Mouse (Mus musculus): ENCODE data around the gene Galp. TPM values are rescaled to one million over a fixed set of nuclear protein-coding genes. Genes with fewer than 3 reads are reported as not detected.

Gene Galp
- polyA plus RNA-seq, 2 experiments, result not detected

- Histone ChIP-seq H3K36me3 (ENCODE audit: control insufficient read depth, insufficient read depth, low read length) (peaks cover 69% of the 10 kb centered on the region), H3K9me3 (ENCODE audit: control insufficient read depth, low read length) (no peaks in the 10 kb centered on the region), H3K4me3 (replicated peaks; ENCODE audit: low read length) (no peak overlapping the region), H3K27ac (replicated peaks; ENCODE audit: low read depth, low read length) (no peak overlapping the region), H3K4me2 (replicated peaks; ENCODE audit: low read depth, low read length, severe bottlenecking) (no peak overlapping the region), H3K27me3 (ENCODE audit: control insufficient read depth, insufficient read depth, low read length) (no peaks in the 10 kb centered on the region), H3K9ac (ENCODE audit: low read depth, low read length, severe bottlenecking) (no peak overlapping the region), H3K4me1 (ENCODE audit: control insufficient read depth, insufficient read depth, low read length) (no peaks in the 10 kb centered on the region)
- ATAC-seq (ENCODE audit: low FRiP score, low read depth) (no peak), DNase-seq (ENCODE audit: low spot score) (no peak)
- no peak for TF ChIP-seq POLR2A (IDR thresholded peaks at IDR 0.05; ENCODE audit: borderline replicate concordance, extremely low read depth, insufficient read depth, insufficient read length)
- 85% methylated on average over 2 of the region's 2 CpGs for WGBS
Observed at GRCm38 (mm10) chr7:6186756-6187155, 10.1 kb upstream of the Galp start.

GRCm38 (mm10) chr7:6189542-6189941, 7.3 kb upstream of the Galp start:
- H3K27me3 ChIP-seq (ENCODE audit: control insufficient read depth, insufficient read depth, low read length), result no peaks in the 10 kb centered on the region
- H3K4me2 ChIP-seq (replicated peaks; ENCODE audit: low read depth, low read length, severe bottlenecking), result no peak overlapping the region
- H3K36me3 ChIP-seq (ENCODE audit: control insufficient read depth, insufficient read depth, low read length), result peaks cover 52% of the 10 kb centered on the region
- DNase-seq (ENCODE audit: low spot score), result no peak
- no peak for ATAC-seq (ENCODE audit: low FRiP score, low read depth)
- WGBS, result 31% methylated on average over 43 of the region's 45 CpGs
- no peaks in the 10 kb centered on the region for H3K9me3 ChIP-seq (ENCODE audit: control insufficient read depth, low read length)
- no peak overlapping the region for H3K27ac ChIP-seq (replicated peaks; ENCODE audit: low read depth, low read length)
- no peak overlapping the region for H3K4me3 ChIP-seq (replicated peaks; ENCODE audit: low read length)
- H3K4me1 ChIP-seq (ENCODE audit: control insufficient read depth, insufficient read depth, low read length), result no peaks in the 10 kb centered on the region
- H3K9ac ChIP-seq (ENCODE audit: low read depth, low read length, severe bottlenecking), result no peak overlapping the region
- no peak for TF ChIP-seq POLR2A (IDR thresholded peaks at IDR 0.05; ENCODE audit: borderline replicate concordance, extremely low read depth, insufficient read depth, insufficient read length)

DNA sequence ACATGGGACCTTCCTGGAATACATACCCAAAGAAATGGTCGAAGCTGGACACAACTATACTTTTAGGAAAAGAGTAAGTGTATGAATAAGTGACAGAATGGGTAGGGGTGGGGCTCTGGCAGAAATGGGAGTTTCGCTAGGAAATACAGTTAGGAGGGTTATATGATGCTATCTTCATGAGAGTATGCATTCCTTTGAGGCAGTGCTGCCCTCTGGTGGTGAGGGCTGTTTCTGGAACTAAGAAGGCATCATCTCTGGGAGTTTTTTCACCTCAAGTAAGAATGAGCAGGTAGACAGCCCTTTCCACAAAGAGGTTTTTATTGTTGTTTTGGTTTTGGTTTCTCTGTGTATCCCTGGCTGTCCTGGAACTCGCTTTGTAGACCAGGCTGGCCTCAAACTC, 5.5 kb upstream of the Galp start:
- no peak for ATAC-seq (ENCODE audit: low FRiP score, low read depth)
- Histone ChIP-seq H3K4me2 (replicated peaks; ENCODE audit: low read depth, low read length, severe bottlenecking) (no peak overlapping the region), H3K4me3 (replicated peaks; ENCODE audit: low read length) (no peak overlapping the region), H3K27ac (replicated peaks; ENCODE audit: low read depth, low read length) (no peak overlapping the region), H3K9ac (ENCODE audit: low read depth, low read length, severe bottlenecking) (no peak overlapping the region), H3K36me3 (ENCODE audit: control insufficient read depth, insufficient read depth, low read length) (peaks cover 35% of the 10 kb centered on the region), H3K9me3 (ENCODE audit: control insufficient read depth, low read length) (no peaks in the 10 kb centered on the region), H3K27me3 (ENCODE audit: control insufficient read depth, insufficient read depth, low read length) (no peaks in the 10 kb centered on the region), H3K4me1 (ENCODE audit: control insufficient read depth, insufficient read depth, low read length) (no peaks in the 10 kb centered on the region)
- peak; percentile 67 for DNase-seq (ENCODE audit: low spot score)
- 49% methylated on average over 3 of the region's 3 CpGs for WGBS
- TF ChIP-seq POLR2A (IDR thresholded peaks at IDR 0.05; ENCODE audit: borderline replicate concordance, extremely low read depth, insufficient read depth, insufficient read length), result no peak

GRCm38 (mm10) chr7:6194129-6194528, 2.8 kb upstream of the Galp start:
- no peak for TF ChIP-seq POLR2A (IDR thresholded peaks at IDR 0.05; ENCODE audit: borderline replicate concordance, extremely low read depth, insufficient read depth, insufficient read length)
- ATAC-seq (ENCODE audit: low FRiP score, low read depth), result peak; percentile 66; the same call in 1 of the 2 replicates
- H3K4me2 ChIP-seq (replicated peaks; ENCODE audit: low read depth, low read length, severe bottlenecking), result no peak overlapping the region
- H3K9me3 ChIP-seq (ENCODE audit: control insufficient read depth, low read length), result no peaks in the 10 kb centered on the region
- DNase-seq (ENCODE audit: low spot score), result peak; percentile 38
- H3K4me1 ChIP-seq (ENCODE audit: control insufficient read depth, insufficient read depth, low read length), result no peaks in the 10 kb centered on the region
- H3K27ac ChIP-seq (replicated peaks; ENCODE audit: low read depth, low read length), result no peak overlapping the region
- 11% methylated on average over 5 of the region's 5 CpGs for WGBS
- no peak overlapping the region for H3K4me3 ChIP-seq (replicated peaks; ENCODE audit: low read length)
- no peak overlapping the region for H3K9ac ChIP-seq (ENCODE audit: low read depth, low read length, severe bottlenecking)
- H3K27me3 ChIP-seq (ENCODE audit: control insufficient read depth, insufficient read depth, low read length), result no peaks in the 10 kb centered on the region
- peaks cover 10% of the 10 kb centered on the region for H3K36me3 ChIP-seq (ENCODE audit: control insufficient read depth, insufficient read depth, low read length)

- no peak for TF ChIP-seq POLR2A (IDR thresholded peaks at IDR 0.05; ENCODE audit: borderline replicate concordance, extremely low read depth, insufficient read depth, insufficient read length)
- Histone ChIP-seq H3K4me3 (replicated peaks; ENCODE audit: low read length) (no peak overlapping the region), H3K9me3 (ENCODE audit: control insufficient read depth, low read length) (no peaks in the 10 kb centered on the region), H3K4me2 (replicated peaks; ENCODE audit: low read depth, low read length, severe bottlenecking) (no peak overlapping the region), H3K4me1 (ENCODE audit: control insufficient read depth, insufficient read depth, low read length) (no peaks in the 10 kb centered on the region), H3K9ac (ENCODE audit: low read depth, low read length, severe bottlenecking) (no peak overlapping the region), H3K36me3 (ENCODE audit: control insufficient read depth, insufficient read depth, low read length) (no peaks in the 10 kb centered on the region), H3K27me3 (ENCODE audit: control insufficient read depth, insufficient read depth, low read length) (no peaks in the 10 kb centered on the region), H3K27ac (replicated peaks; ENCODE audit: low read depth, low read length) (no peak overlapping the region)
- DNase-seq (ENCODE audit: low spot score) (no peak), ATAC-seq (ENCODE audit: low FRiP score, low read depth) (no peak)
- 53% methylated on average over 2 of the region's 2 CpGs for WGBS
Observed at GRCm38 (mm10) chr7:6195777-6196176, 1.1 kb upstream of the Galp start.

DNA sequence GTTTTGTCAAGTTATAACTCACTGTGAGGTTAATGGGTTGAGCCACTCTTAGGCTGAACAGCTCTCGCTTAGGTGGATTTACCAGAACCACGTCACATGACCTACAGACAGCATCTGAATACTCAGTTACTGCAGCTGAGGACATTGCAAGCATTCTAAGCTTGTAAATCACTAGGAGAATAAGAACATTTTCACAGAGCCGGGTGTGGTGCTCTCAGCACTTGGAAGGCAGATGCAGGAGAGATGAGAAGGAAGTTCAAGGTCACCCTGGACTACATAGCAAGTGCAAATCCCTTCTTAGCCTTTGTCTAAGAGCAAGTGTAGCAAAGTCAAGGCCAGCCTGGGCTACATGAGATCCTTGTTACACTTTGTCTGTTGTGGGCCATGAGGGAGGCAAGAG, 7.3 kb downstream of the Galp start:
- Histone ChIP-seq H3K36me3 (ENCODE audit: control insufficient read depth, insufficient read depth, low read length) (no peaks in the 10 kb centered on the region), H3K4me2 (replicated peaks; ENCODE audit: low read depth, low read length, severe bottlenecking) (no peak overlapping the region), H3K4me1 (ENCODE audit: control insufficient read depth, insufficient read depth, low read length) (no peaks in the 10 kb centered on the region), H3K27ac (replicated peaks; ENCODE audit: low read depth, low read length) (no peak overlapping the region), H3K4me3 (replicated peaks; ENCODE audit: low read length) (no peak overlapping the region), H3K9me3 (ENCODE audit: control insufficient read depth, low read length) (no peaks in the 10 kb centered on the region), H3K9ac (ENCODE audit: low read depth, low read length, severe bottlenecking) (no peak overlapping the region), H3K27me3 (ENCODE audit: control insufficient read depth, insufficient read depth, low read length) (no peaks in the 10 kb centered on the region)
- DNase-seq (ENCODE audit: low spot score) (no peak), ATAC-seq (ENCODE audit: low FRiP score, low read depth) (no peak)
- no peak for TF ChIP-seq POLR2A (IDR thresholded peaks at IDR 0.05; ENCODE audit: borderline replicate concordance, extremely low read depth, insufficient read depth, insufficient read length)
- WGBS, result 71% methylated on average over 3 of the region's 3 CpGs
